Mouse (Mus musculus) effector memory CD4-positive, alpha-beta T cell, adult 5 months (primary cell): ENCODE data around the gene Vmn1r204. TPM values are rescaled to one million over a fixed set of nuclear protein-coding genes. Genes with fewer than 3 reads are reported as not detected.

ENCODE experiments used
- polyA plus RNA-seq: library from polyadenylated mRNA; unstranded; fragments of 100-300 nt; shearing (Covaris generic); gene quantifications from one replicate; pipeline ENCODE4 v1.2.1, GENCODE M21; 2017

The Vmn1r204 gene
- polyA plus RNA-seq, result not detected

DNA sequence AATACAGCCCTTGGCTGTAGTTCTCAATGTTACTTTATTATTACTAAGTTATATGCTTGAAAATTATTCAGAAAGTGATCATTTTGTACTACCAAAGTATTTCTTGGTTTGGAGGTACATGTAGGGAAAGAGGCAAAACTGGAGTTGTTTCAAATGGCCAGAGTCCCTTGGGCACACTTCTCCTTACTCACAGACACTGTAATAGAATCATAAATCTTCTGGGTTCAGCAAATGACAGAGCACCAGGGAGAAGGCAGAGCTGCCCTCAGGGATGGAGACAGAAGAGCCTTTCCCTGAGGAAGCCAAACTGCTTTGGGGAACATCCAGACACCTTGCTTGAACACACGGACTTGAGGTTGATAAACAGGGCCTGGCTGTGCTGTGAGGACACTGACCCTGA lies at the start of gene Vmn1r204:
TSS of gene Vmn1r204 (plus strand) at position 301 of the 400 bp plus-strand sequence.

GRCm38 (mm10) chr13:22505281-22505680 lies 47.7 kb upstream of the Vmn1r204 start, which contains the start of gene Vmn1r202:
Vmn1r202 (minus strand) TSS chr13:22505381.

DNA sequence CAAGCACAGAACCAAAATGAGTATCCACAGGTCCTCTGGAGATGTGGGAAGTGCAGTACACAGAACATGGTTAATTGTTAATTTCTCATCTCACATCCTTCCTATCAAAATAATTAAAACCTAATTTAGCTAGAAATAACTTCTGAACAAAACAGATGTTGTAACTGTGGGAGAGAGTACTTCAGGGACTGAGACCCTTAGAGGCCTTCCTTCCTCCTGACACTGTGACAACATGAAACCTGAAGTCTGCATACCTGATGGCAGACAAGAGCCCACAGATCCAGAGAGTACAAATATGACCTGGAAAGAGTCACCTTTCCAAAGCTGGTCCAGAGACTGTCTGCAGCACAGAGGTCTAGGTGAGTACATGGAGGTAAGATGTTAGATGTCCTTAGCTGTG lies 35.2 kb upstream of the Vmn1r204 start, which contains the start of gene Vmn1r203:
TSS of gene Vmn1r203 (plus strand) at position 301 of the 400 bp plus-strand sequence.

GRCm38 (mm10) chr13:22592900-22593299 lies 39.9 kb downstream of the Vmn1r204 start, which contains the start of gene Vmn1r205:
Vmn1r205 (minus strand) TSS chr13:22593000.

Other genes starting within 250 kb of the Vmn1r204 start
- gene Vmn1r197, start 228.6 kb upstream of the Vmn1r204 start, polyA plus RNA-seq, result not detected
- 0.14 TPM for gene Vmn1r198, start 202.8 kb upstream of the Vmn1r204 start, polyA plus RNA-seq
- not detected for gene Vmn1r199, start 173.4 kb upstream of the Vmn1r204 start, polyA plus RNA-seq
- 0.10 TPM for gene Vmn1r200, start 162.8 kb upstream of the Vmn1r204 start, polyA plus RNA-seq
- gene Vmn1r201, start 81.3 kb upstream of the Vmn1r204 start, polyA plus RNA-seq, result not detected
- gene Vmn1r202, start 47.8 kb upstream of the Vmn1r204 start, polyA plus RNA-seq, result 0.11 TPM
- 0.17 TPM for gene Vmn1r203, start 35.1 kb upstream of the Vmn1r204 start, polyA plus RNA-seq
- gene Vmn1r205, start 39.8 kb downstream of the Vmn1r204 start, polyA plus RNA-seq, result not detected
- not detected for gene Vmn1r206, start 71.1 kb downstream of the Vmn1r204 start, polyA plus RNA-seq
- gene Vmn1r207-ps, start 176.4 kb downstream of the Vmn1r204 start, polyA plus RNA-seq, result not detected
- gene Vmn1r208, start 224.2 kb downstream of the Vmn1r204 start, polyA plus RNA-seq, result 0.11 TPM